Mouse (Mus musculus) midbrain, embryonic 16.5 days (tissue): ENCODE measurements around the gene Wfdc12. TPM values are rescaled to one million over a fixed set of nuclear protein-coding genes. Genes with fewer than 3 reads are reported as not detected.

Experiments used
- ATAC-seq: fragments of 200-750 bp; cut with Nextera tagmentation; 2 replicates; pipeline ENCODE4 v1.8.0; 2017; ENCODE audit warnings: moderate TSS enrichment
- H3K27ac ChIP-seq: fragments of 300-500 bp; sonication (generic); 2 replicates; pipeline ENCODE4 v1.5.1; 2014; ENCODE audit warnings: mild to moderate bottlenecking, low read length, mixed read lengths
- H3K27me3 ChIP-seq: fragments of 300-500 bp; sonication (generic); 2 replicates; pipeline ENCODE4 v1.6.1; 2014; ENCODE audit warnings: low read depth, low read length, mixed read lengths; ENCODE audit not compliant: control insufficient read depth, insufficient read depth
- H3K36me3 ChIP-seq: fragments of 300-500 bp; sonication (generic); 2 replicates; pipeline ENCODE4 v1.6.1; 2014; ENCODE audit warnings: mild to moderate bottlenecking, low read length, moderate library complexity, mixed read lengths; ENCODE audit not compliant: control insufficient read depth, insufficient read depth
- H3K4me1 ChIP-seq: fragments of 300-500 bp; sonication (generic); 2 replicates; pipeline ENCODE4 v1.6.1; 2014; ENCODE audit warnings: mild to moderate bottlenecking, low read length, mixed read lengths; ENCODE audit not compliant: control insufficient read depth, insufficient read depth
- H3K4me2 ChIP-seq: fragments of 300-500 bp; sonication (generic); 2 replicates; pipeline ENCODE4 v1.6.1; 2014; ENCODE audit warnings: mild to moderate bottlenecking, low read length, mixed read lengths
- H3K4me3 ChIP-seq: fragments of 300-500 bp; sonication (generic); 2 replicates; pipeline ENCODE4 v1.5.1; 2014; ENCODE audit warnings: low read depth, mild to moderate bottlenecking, low read length, moderate library complexity, mixed read lengths
- H3K9ac ChIP-seq: fragments of 300-500 bp; sonication (generic); 2 replicates; pipeline ENCODE4 v1.6.1; 2014; ENCODE audit warnings: low read depth, low read length, mixed read lengths
- H3K9me3 ChIP-seq: fragments of 300-500 bp; sonication (generic); replicated peaks from 2 replicates; pipeline ENCODE4 v1.6.1; 2014; ENCODE audit warnings: mild to moderate bottlenecking, low read length, mixed read lengths; ENCODE audit not compliant: control insufficient read depth, poor library complexity, severe bottlenecking
- WGBS: fragments of 180-500 bp; shearing (Covaris S2); extraction: QIAGEN DNeasy Blood & Tissue Kit; methylation state at CpG from one replicate; pipeline ENCODE4 v1.1.7; 2014; 5-methylcytosine and 5-hydroxymethylcytosine counted together
- polyA plus RNA-seq: library from polyadenylated mRNA; unstranded; fragments of >200 nt; fragmentation: Nextera tagmentation; extraction: Ambion mirVana; gene quantifications from 2 replicates; pipeline ENCODE4 v1.2.1, GENCODE M21; 2015

Gene Wfdc12
- polyA plus RNA-seq, 1 experiment from 2014 or later, result not detected

GRCm38 (mm10) chr2:164146556-164146955 lies 43.9 kb downstream of the Wfdc12 start:
- no peak overlapping the region for H3K9ac ChIP-seq
- 96% methylated on average over 12 of the region's 12 CpGs for WGBS
- H3K4me1 ChIP-seq, result no peaks in the 10 kb centered on the region; the same call in 1 of the 2 replicates
- H3K4me2 ChIP-seq, result no peak overlapping the region
- H3K36me3 ChIP-seq, result no peaks in the 10 kb centered on the region; the same call in 1 of the 2 replicates
- no peaks in the 10 kb centered on the region for H3K9me3 ChIP-seq
- no peak overlapping the region for H3K4me3 ChIP-seq
- ATAC-seq, result no peak
- no peak overlapping the region for H3K27ac ChIP-seq
- no peaks in the 10 kb centered on the region for H3K27me3 ChIP-seq

- H3K27ac ChIP-seq, result no peak overlapping the region
- H3K4me1 ChIP-seq, result no peaks in the 10 kb centered on the region; the same call in 1 of the 2 replicates
- H3K4me2 ChIP-seq, result no peak overlapping the region
- H3K4me3 ChIP-seq, result no peak overlapping the region
- H3K9me3 ChIP-seq, result no peaks in the 10 kb centered on the region
- H3K9ac ChIP-seq, result no peak overlapping the region
- no peaks in the 10 kb centered on the region for H3K27me3 ChIP-seq
- no peak for ATAC-seq
- H3K36me3 ChIP-seq, result no peaks in the 10 kb centered on the region
- 83% methylated on average over 10 of the region's 10 CpGs for WGBS
These were observed 45.9 kb downstream of the Wfdc12 start for GRCm38 (mm10) chr2:164144541-164144940.

GRCm38 (mm10) chr2:164144025-164144424 lies 46.4 kb downstream of the Wfdc12 start:
- Histone ChIP-seq H3K9ac (no peak overlapping the region), H3K4me1 (no peaks in the 10 kb centered on the region; the same call in 1 of the 2 replicates), H3K4me3 (no peak overlapping the region), H3K9me3 (no peaks in the 10 kb centered on the region), H3K36me3 (no peaks in the 10 kb centered on the region), H3K4me2 (no peak overlapping the region), H3K27ac (no peak overlapping the region), H3K27me3 (no peaks in the 10 kb centered on the region)
- no peak for ATAC-seq
- 53% methylated on average over 6 of the region's 6 CpGs for WGBS

DNA sequence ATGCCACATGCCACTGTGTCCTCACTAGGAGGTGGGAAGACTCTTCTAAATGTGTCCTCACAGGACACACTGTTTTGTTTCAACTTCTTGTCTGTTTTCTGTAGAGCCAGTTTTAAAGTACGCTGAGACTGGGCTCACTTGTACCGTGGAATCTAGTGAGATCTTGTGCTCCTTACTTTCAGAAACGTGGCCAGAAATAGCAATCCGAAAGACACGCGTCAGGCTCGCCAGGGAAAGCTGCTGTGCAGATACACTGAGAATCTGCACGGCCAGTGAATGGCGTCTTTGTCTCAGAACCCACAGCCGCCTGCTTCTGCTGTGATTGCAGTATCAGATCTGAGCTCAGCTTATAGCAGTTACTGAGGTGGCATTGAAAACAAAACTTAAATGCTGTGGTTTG lies 48.4 kb downstream of the Wfdc12 start:
- Histone ChIP-seq H3K4me2 (no peak overlapping the region), H3K36me3 (no peaks in the 10 kb centered on the region), H3K9ac (no peak overlapping the region), H3K27ac (no peak overlapping the region), H3K9me3 (no peaks in the 10 kb centered on the region), H3K27me3 (no peaks in the 10 kb centered on the region), H3K4me3 (no peak overlapping the region), H3K4me1 (peaks cover 9% of the 10 kb centered on the region; the same call in 1 of the 2 replicates)
- ATAC-seq, result no peak
- 59% methylated on average over 10 of the region's 10 CpGs for WGBS

Other genes starting within 250 kb of the Wfdc12 start
- gene Ywhab, start 195.6 kb downstream of the Wfdc12 start, polyA plus RNA-seq, result 533 and 553 TPM in 2 replicates
- gene Pabpc1l, start 165.2 kb downstream of the Wfdc12 start, polyA plus RNA-seq, result 1.8 and 2.5 TPM in 2 replicates
- 17.2 and 20.1 TPM in 2 replicates for gene Stk4, start 120.3 kb downstream of the Wfdc12 start, polyA plus RNA-seq
- 49.6 and 50.4 TPM in 2 replicates for gene Tomm34, start 119.4 kb downstream of the Wfdc12 start, polyA plus RNA-seq
- 1.9 and 3.9 TPM in 2 replicates for gene Kcns1, start 19.5 kb downstream of the Wfdc12 start, polyA plus RNA-seq
- gene Wfdc5, start 7.9 kb downstream of the Wfdc12 start, polyA plus RNA-seq, result not detected in 2 replicates
- not detected in 2 replicates for gene Wfdc15a, start 9.5 kb upstream of the Wfdc12 start, polyA plus RNA-seq
- not detected in 2 replicates for gene Wfdc15b, start 31.1 kb upstream of the Wfdc12 start, polyA plus RNA-seq
- gene Svs2, start 47.9 kb upstream of the Wfdc12 start, polyA plus RNA-seq, result not detected in 2 replicates
- gene Svs3b, start 66.0 kb upstream of the Wfdc12 start, polyA plus RNA-seq, result not detected in 2 replicates
- gene Svs4, start 87.9 kb upstream of the Wfdc12 start, polyA plus RNA-seq, result not detected in 2 replicates
- gene Svs3a, start 98.7 kb upstream of the Wfdc12 start, polyA plus RNA-seq, result not detected in 2 replicates
- not detected in 2 replicates for gene Svs6, start 126.1 kb upstream of the Wfdc12 start, polyA plus RNA-seq
- gene Svs5, start 142.1 kb upstream of the Wfdc12 start, polyA plus RNA-seq, result not detected in 2 replicates
- not detected in 2 replicates for gene Slpi, start 198.5 kb upstream of the Wfdc12 start, polyA plus RNA-seq
- 0.04 TPM in 1 of 2 replicates, not detected in the other for gene Rbpjl, start 212.5 kb upstream of the Wfdc12 start, polyA plus RNA-seq
- gene Matn4, start 214.6 kb upstream of the Wfdc12 start, polyA plus RNA-seq, result 0.93 and 1.1 TPM in 2 replicates